Mouse (Mus musculus): ENCODE data around the gene Ndufv1.

GRCm38 (mm10) chr19:4036327-4037045 lies 23.9 kb upstream of the Ndufv1 start:
- TF ChIP-seq CTCF (IDR thresholded peaks at IDR 0.05; ENCODE audit: low read depth, low read length): no peak
- TF ChIP-seq TAL1 (conservative IDR thresholded peaks at IDR 0.05; ENCODE audit: low read depth, low read length): no peak
